Mouse (Mus musculus) monocyte, adult 5-6 weeks (primary cell): ENCODE data around the gene Gm11111. TPM values are rescaled to one million over a fixed set of nuclear protein-coding genes. Genes with fewer than 3 reads are reported as not detected.

Experiments used
- ATAC-seq: fragments of 153-309, 156-312 bp; replicated peaks from 2 replicates; pipeline ENCODE4 v1.8.0; 2017; ENCODE audit warnings: mild to moderate bottlenecking; ENCODE audit not compliant: low TSS enrichment, insufficient number of reproducible peaks, severe bottlenecking, poor library complexity, low FRiP score
- total RNA-seq: library from RNA; stranded (forward); fragments of 200-1000, 200-491, 200-594 nt; gene quantifications from 3 replicates; pipeline ENCODE4 v1.2.3, GENCODE M21; 2017

The Gm11111 gene
- total RNA-seq = not detected in 3 replicates

DNA sequence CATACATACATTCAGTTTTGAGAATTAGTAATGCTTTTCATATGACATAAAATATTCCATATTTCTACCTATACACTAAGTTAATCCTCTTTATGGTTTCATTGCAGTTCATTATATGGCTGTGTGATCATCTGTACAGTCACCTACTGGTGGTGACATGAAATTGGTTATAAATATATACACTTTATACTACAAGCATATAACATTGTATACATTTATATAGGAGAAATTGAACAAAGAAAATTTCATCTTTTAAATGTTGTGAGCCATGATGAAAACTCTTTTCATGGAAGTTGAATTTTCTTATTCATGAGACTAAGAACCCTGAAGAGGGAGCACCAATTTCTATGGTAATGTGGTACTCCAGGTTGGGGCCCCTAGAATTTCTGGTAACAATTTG is at the start of gene Gm11111:
Gene Gm11111 (plus strand): TSS at position 301 of the 400 bp plus-strand sequence.
- ATAC-seq = no peak

DNA sequence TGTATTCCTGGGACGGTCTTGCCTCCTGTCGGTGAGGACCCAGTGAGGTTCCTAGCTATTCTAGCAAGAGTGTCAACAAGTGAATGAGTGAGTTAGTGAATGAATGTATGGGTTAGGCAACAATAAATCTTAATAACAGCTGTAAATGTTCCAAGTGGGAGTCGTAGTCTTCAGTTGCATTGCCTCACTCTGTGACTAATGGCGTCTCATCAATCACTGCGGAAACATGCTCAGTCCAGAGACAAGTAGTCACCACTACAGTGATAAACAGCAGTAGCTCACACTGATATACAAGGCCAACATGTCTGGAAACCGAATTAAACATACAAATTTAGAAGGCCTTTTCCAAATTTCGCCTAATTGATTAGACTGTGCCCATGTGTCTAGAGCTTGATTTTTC is 36.3 kb upstream of the Gm11111 start:
- ATAC-seq = no peak

- no peak for ATAC-seq
Measured at GRCm38 (mm10) chr5:98520118-98520517, 32.4 kb upstream of the Gm11111 start.

- ATAC-seq = no peak
Measured at GRCm38 (mm10) chr5:98522270-98522977, 30.1 kb upstream of the Gm11111 start.

DNA sequence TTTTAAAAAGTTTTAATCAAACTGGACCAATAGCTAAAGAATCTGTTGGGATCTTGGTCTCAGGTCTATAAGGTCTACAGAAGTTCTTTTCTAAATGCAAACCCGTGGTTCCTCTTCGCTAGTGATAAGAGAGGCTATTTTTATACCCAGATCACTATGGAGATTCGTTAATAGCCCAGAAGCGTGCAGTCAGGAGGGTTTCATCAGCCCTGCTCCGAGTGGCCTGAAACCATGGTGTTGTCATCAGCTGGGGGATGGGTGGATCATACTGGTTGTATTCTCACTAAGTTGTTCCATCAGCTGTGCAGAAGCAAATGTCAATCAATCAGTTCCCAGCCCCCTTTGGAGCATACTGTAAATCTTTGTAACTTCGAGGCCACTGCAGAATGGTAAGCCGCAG is 29.4 kb upstream of the Gm11111 start:
- ATAC-seq = no peak

GRCm38 (mm10) chr5:98523783-98524182 is 28.7 kb upstream of the Gm11111 start:
- ATAC-seq = no peak

DNA sequence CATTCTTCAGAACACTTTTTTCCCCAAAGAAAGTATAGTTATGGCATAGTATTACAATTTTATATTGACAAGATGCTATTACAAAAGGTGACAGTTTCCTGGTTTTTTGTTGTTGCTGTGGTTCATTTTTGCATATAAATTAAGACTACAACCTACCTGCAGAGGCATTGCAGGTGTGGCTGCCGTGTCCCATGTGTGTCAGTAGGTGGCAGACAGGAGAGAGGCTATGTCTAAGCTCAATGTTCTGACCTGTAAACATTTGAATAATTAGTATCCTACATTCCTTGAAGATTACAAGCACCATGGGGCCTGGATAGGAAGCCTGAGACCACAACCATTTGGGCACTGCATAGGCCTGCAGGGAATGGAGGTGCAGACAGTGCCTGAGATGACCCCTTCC is 11.2 kb upstream of the Gm11111 start:
- ATAC-seq = no peak

DNA sequence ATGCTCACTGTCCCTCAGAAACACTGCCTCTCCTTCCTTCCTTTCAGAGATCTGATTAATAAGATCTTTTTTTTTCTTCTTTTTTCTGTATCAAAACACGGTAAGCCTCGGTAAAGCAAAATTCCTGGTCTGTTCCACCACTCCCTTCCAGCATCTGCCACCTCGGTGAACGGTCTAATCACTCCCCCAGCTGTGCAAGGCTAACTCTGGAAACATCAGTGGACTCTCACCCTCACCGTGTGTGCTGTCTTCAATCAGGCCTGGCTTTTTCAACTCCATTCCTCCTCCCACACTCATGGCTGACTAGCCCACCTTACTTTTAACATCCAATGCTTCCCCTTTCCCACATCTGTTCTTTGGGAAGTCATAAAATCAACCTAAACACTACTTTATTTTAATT is 2.2 kb upstream of the Gm11111 start:
- no peak for ATAC-seq

DNA sequence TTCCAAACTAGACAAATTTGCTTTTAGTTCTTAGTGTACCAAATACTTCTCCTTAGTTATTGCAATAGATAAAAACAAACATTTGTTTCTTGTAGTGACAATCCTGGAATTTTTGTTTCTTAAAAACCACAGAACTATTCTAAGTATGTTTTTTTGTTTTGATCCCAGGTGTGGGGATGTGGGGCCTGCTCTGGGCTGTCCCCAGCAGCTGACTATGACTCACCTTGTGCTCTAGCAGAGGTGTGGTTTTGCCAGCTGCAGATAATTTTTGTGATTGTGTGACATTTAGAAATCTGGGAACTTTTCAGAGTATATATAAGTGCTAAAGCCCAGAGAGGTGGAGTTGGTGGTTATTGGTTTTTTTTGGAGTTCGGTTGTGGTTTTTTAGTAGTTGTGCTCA is 1.6 kb upstream of the Gm11111 start:
- no peak for ATAC-seq

DNA sequence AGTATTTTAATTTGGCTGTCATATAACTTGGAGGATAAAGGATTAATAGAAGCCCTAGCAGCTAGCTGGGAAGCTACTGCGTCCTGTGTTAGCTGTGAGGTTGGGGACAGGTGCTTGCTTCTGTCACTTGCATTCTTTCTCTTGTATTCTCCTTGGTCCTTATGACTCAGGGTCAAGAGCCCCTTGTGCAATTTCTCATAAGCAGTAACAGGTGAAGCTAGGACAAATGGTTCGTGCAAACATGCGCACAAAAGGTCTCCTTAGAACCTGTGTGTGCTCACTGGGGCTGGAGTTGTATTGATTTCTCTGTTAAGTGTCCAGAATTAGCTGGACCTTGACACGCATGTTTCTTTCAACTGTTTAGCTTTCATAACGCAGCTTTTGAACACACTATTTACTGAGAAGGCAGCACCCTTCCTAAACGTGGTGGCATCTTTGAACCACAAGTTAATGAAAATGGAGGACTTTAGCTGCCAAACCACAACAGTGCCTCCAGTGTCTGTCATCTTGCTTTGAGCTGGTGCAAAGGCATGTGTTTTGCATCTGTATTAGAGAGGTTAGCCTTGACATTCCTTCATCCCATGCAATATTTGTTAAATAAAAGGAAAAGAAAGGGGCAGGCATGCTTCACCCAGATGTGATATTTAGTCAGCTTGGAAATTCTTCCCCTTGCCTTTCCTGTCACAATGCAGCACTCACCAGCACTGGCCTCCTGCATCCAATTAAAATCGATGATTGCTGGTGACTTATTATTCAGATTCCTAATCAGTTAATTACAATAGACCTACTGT is 511 bp downstream of the Gm11111 start:
- no peak for ATAC-seq

- ATAC-seq = no peak
Measured at GRCm38 (mm10) chr5:98561301-98561700, 8.8 kb downstream of the Gm11111 start.

- no peak for ATAC-seq
Measured at GRCm38 (mm10) chr5:98562806-98563205, 10.3 kb downstream of the Gm11111 start.

DNA sequence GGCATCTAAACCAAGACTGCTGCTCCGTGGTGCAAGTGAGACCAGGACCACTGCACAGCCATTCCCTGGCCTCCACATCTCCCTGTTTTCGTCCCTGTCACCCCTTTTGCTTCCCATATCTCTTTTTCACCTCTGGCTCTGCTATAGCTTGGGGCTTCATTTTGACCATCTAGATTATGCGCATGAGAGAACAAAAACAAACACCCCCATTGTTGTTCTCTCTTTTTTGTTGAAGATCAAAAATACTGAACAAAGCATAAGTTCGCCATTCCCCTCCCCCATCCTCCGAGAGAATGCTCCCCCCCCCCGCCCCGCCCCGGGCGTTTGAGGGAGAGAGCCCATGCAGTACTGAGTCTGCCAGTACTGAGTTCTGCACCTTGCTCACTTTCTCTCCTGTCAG is 11.3 kb downstream of the Gm11111 start:
- no peak for ATAC-seq

GRCm38 (mm10) chr5:98566461-98567193 is 14.1 kb downstream of the Gm11111 start:
- no peak for ATAC-seq

GRCm38 (mm10) chr5:98568481-98568880 is 16.0 kb downstream of the Gm11111 start:
- ATAC-seq = no peak

DNA sequence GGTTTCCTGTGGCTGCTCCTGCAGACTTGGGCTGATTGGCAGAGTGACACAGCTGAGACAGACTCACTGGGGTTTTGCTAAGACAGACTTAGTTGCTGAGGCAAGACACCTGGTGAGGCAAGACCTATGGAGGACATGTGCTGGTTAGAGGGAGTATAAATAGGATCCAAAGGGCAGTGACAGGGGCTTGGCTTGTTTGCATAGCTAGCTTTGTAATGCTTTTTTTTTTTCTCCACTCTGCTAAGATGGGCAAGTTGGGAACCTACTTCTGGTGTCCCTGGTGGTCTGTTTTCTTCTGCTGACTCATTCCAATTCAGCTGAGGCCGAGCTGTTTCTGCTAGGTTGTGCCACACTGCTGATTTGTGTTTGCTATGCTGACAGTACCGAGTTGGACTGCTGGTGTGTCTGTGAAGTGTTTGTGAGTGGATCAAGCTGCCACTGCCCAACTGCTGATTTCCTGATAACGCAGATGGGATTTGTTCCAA is 16.6 kb downstream of the Gm11111 start:
- ATAC-seq = no peak

DNA sequence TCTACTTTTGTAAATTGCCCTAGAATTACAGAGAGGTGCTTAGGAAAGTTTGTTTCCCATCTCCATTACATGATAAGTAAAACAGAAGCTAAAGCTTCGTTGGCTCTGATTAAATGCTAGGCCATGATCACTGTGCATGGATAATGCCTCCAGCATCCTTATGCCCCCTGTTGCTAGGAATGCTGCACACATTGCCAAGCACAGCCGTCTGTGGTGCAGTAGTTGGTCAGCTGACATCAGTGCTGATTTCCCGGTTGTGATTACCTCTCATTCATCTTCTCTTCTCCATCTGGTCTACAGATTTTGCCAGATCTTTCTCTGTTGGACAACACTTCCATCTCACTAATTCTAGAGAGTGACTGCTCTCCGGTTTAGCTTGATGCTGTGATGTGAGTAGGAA is 19.9 kb downstream of the Gm11111 start:
- ATAC-seq = no peak

GRCm38 (mm10) chr5:98574711-98575470 is 22.4 kb downstream of the Gm11111 start:
- ATAC-seq = no peak

- no peak for ATAC-seq
Measured at GRCm38 (mm10) chr5:98575471-98575834, 23.0 kb downstream of the Gm11111 start.
